8 mouse cellular contexts compared by ENCODE assay signal in genomic region chr12:4768492-4769332, GRCm38 (mm10). TPM values are rescaled to one million over a fixed set of nuclear protein-coding genes. Genes with fewer than 3 reads are reported as not detected.
A peak's percentile ranks its signal among the peaks of the same experiment; 100 is the strongest.
DNase-seq lines count a peak whose midpoint lies in the region; ATAC-seq and TF ChIP-seq lines count a peak whose summit lies in the region.

Gene Pfn4 (plus strand): TSS chr12:4769022.
Gene Fam228b (minus strand): TSS chr12:4769267.

- WGBS in embryonic facial prominence, embryonic 11.5 days, result 3% methylated on average over 61 of the region's 61 CpGs
- WGBS in intestine, postnatal 0 days, result 3% methylated on average over 61 of the region's 61 CpGs
- WGBS in midbrain, embryonic 10.5 days, result 5% methylated on average over 61 of the region's 61 CpGs

- peak; percentile 99 for ATAC-seq in embryonic facial prominence, embryonic 11.5 days (replicated peaks; ENCODE audit: insufficient number of reproducible peaks, low FRiP score, low TSS enrichment, low read depth)
- peak; percentile 98 for ATAC-seq in granulocyte monocyte progenitor cell, adult 5-6 weeks (replicated peaks; ENCODE audit: poor library complexity, severe bottlenecking)
- ATAC-seq in intestine, postnatal 0 days, result peak; percentile 97

- H3K4me3 ChIP-seq in embryonic facial prominence, embryonic 11.5 days (ENCODE audit: low read depth, low read length), result peak within 1 kb of the TSS; percentile 41
- H3K4me3 ChIP-seq in intestine, postnatal 0 days (ENCODE audit: low read depth, low read length), result peak within 1 kb of the TSS; percentile 58
- H3K4me3 ChIP-seq in midbrain, embryonic 10.5 days, result peak within 1 kb of the TSS; percentile 65

- no peaks in the 10 kb centered on the region for H3K27me3 ChIP-seq in embryonic facial prominence, embryonic 11.5 days (ENCODE audit: control insufficient read depth, insufficient read depth, low read length)
- H3K27me3 ChIP-seq in intestine, postnatal 0 days (replicated peaks; ENCODE audit: control insufficient read depth, insufficient read depth, low read length), result no peaks in the 10 kb centered on the region
- H3K27me3 ChIP-seq in midbrain, embryonic 10.5 days (ENCODE audit: low read depth, poor library complexity, severe bottlenecking), result no peaks in the 10 kb centered on the region

- H3K9ac ChIP-seq in embryonic facial prominence, embryonic 11.5 days (replicated peaks; ENCODE audit: low read length), result peak within 1 kb of the TSS; percentile 65
- peak within 1 kb of the TSS; percentile 52 for H3K9ac ChIP-seq in intestine, postnatal 0 days (ENCODE audit: low read depth, low read length)

- no peaks in the 10 kb centered on the region for H3K9me3 ChIP-seq in embryonic facial prominence, embryonic 11.5 days (replicated peaks; ENCODE audit: control insufficient read depth, low read length)
- H3K9me3 ChIP-seq in intestine, postnatal 0 days (ENCODE audit: control insufficient read depth), result no peaks in the 10 kb centered on the region
- H3K9me3 ChIP-seq in midbrain, embryonic 10.5 days (replicated peaks), result no peaks in the 10 kb centered on the region

- no peaks in the 10 kb centered on the region for H3K36me3 ChIP-seq in embryonic facial prominence, embryonic 11.5 days (replicated peaks; ENCODE audit: control insufficient read depth, insufficient read depth, low read depth, low read length)
- H3K36me3 ChIP-seq in intestine, postnatal 0 days (ENCODE audit: control insufficient read depth, insufficient read depth), result no peaks in the 10 kb centered on the region
- no peaks in the 10 kb centered on the region for H3K36me3 ChIP-seq in midbrain, embryonic 10.5 days

- intact Hi-C loops in left cerebral cortex, postnatal 36 days (cut with DNase I), result no loop called here

- H3K27ac ChIP-seq in embryonic facial prominence, embryonic 11.5 days (replicated peaks; ENCODE audit: low read depth, low read length), result no peak within 1 kb of the TSS; the same call in 1 of the 2 replicates
- peak within 1 kb of the TSS; percentile 62; the same call in 1 of the 2 replicates for H3K27ac ChIP-seq in intestine, postnatal 0 days (ENCODE audit: low read depth, low read length)
- peak within 1 kb of the TSS; percentile 95 for H3K27ac ChIP-seq in midbrain, embryonic 10.5 days (replicated peaks)

- H3K4me1 ChIP-seq in embryonic facial prominence, embryonic 11.5 days (ENCODE audit: control insufficient read depth, insufficient read depth, low read length), result no peaks in the 10 kb centered on the region
- H3K4me1 ChIP-seq in intestine, postnatal 0 days (replicated peaks; ENCODE audit: control insufficient read depth, insufficient read depth, low read length), result no peaks in the 10 kb centered on the region
- peaks cover 5% of the 10 kb centered on the region for H3K4me1 ChIP-seq in midbrain, embryonic 10.5 days

- TF ChIP-seq CTCF in intestine, postnatal 0 days (IDR thresholded peaks at IDR 0.05; ENCODE audit: low read depth), result peak; percentile 99

- H3K4me2 ChIP-seq in embryonic facial prominence, embryonic 11.5 days (ENCODE audit: low read depth, low read length), result peak within 1 kb of the TSS; percentile 50
- H3K4me2 ChIP-seq in intestine, postnatal 0 days (replicated peaks; ENCODE audit: low read depth), result peak within 1 kb of the TSS; percentile 72

- DNase-seq in adrenal gland, postnatal 25 days, result peak; percentile 95
- peak; percentile 97 for DNase-seq in embryonic facial prominence, embryonic 11.5 days (ENCODE audit: low spot score)
- peak; percentile 98 for DNase-seq in left cerebral cortex, postnatal 36 days (ENCODE audit: low spot score in 2 of 2)
- DNase-seq in midbrain, embryonic 10.5 days (ENCODE audit: low spot score), result peak; percentile 96
- DNase-seq in right cerebral cortex, postnatal 36 days (ENCODE audit: low spot score in 2 of 2), result peak; percentile 95
- DNase-seq in urinary bladder, postnatal 4 days (ENCODE audit: low spot score in 2 of 2), result peak; percentile 90 to 96

RNA-seq across cellular contexts. Expression of gene Pfn4, which starts in this region (rescaled TPM):
- total RNA-seq in adrenal gland, postnatal 25 days (2021), result 1.1 and 4.0 TPM in 2 replicates
- polyA plus RNA-seq in embryonic facial prominence, embryonic 11.5 days (2014; fragmentation: Nextera tagmentation; extraction: Ambion mirVana), result 4.1 and 4.9 TPM in 2 replicates
- 0.70 TPM in 1 of 2 replicates, not detected in the other for total RNA-seq in granulocyte monocyte progenitor cell, adult 5-6 weeks (2014; fragmentation: Nextera tagmentation)
- 0.78 and 1.3 TPM in 2 replicates for total RNA-seq in granulocyte monocyte progenitor cell, adult 5-6 weeks (2017)
- polyA plus RNA-seq in intestine, postnatal 0 days (2015; fragmentation: Nextera tagmentation; extraction: Ambion mirVana), result 0.97 and 1.0 TPM in 2 replicates
- total RNA-seq in left cerebral cortex, postnatal 36 days (2021), result 10 to 100 TPM; 10.5 to 13.7 TPM
- polyA plus RNA-seq in midbrain, embryonic 10.5 days (2016; fragmentation: Nextera tagmentation; extraction: Ambion mirVana), result 2.8 and 3.4 TPM in 2 replicates

RNA-seq across cellular contexts. Expression of gene Fam228b, which starts in this region (rescaled TPM):
- total RNA-seq in adrenal gland, postnatal 25 days (2021), result 4.7 and 9.2 TPM in 2 replicates
- 2.5 and 2.6 TPM in 2 replicates for polyA plus RNA-seq in embryonic facial prominence, embryonic 11.5 days (2014; fragmentation: Nextera tagmentation; extraction: Ambion mirVana)
- total RNA-seq in granulocyte monocyte progenitor cell, adult 5-6 weeks (2014; fragmentation: Nextera tagmentation), result 0.45 and 1.3 TPM in 2 replicates
- 0.90 and 0.93 TPM in 2 replicates for total RNA-seq in granulocyte monocyte progenitor cell, adult 5-6 weeks (2017)
- 0.67 and 1.0 TPM in 2 replicates for polyA plus RNA-seq in intestine, postnatal 0 days (2015; fragmentation: Nextera tagmentation; extraction: Ambion mirVana)
- total RNA-seq in left cerebral cortex, postnatal 36 days (2021), result 10 to 100 TPM; 18.8 to 21.8 TPM
- 2.6 and 3.3 TPM in 2 replicates for polyA plus RNA-seq in midbrain, embryonic 10.5 days (2016; fragmentation: Nextera tagmentation; extraction: Ambion mirVana)
